Mouse (Mus musculus): ENCODE data around the gene Haao. TPM values are rescaled to one million over a fixed set of nuclear protein-coding genes. Genes with fewer than 3 reads are reported as not detected.

Haao gene
- total RNA-seq, 2 experiments from 2014 or later: 52.6 to 62.7 TPM

DNA sequence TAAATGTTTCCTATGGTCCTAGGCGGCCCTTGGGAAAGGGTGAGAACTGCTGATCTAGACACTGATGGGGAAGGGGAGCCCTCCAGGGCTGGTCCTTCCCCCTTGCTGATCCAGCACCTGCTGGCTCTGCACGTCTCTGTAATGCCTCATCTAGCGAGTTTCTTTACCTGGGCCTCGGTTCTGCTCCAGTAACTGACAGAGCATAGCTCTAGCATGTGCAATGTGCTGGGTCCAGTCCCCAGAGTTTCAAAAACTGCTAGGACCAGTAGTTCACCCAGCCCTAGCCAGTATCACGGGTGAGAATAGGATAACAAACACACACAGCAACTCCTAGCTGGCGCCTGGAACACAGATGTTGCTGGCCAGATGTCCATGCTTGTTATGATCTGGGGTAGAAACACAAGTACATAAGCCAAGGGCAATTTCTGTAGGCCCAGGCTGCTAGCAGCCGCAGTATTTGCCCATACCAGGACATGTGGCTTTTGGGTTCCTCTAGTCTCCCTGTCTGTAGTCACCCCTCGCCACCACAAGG, 10.0 kb downstream of the Haao start:
- ATAC-seq (ENCODE audit: poor library complexity, severe bottlenecking): no peak

DNA sequence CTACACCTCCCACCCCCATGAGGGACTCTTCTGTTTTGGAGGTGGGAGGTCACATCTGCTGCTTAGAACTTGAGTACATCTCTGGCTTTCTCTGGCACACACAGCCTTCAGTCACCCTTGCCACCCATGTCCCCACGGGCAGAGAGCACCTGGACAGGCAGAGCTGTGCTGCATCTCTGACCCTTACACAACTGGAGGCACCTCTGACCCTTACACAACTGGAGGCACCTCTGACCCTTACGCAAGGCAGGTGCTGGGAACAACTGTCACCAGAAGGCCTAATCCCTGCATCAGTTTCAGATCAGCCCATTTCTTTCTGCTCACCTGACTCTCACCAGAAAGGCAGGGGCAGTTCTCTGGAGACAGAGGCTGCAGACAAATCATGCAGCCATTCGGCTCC, 11.7 kb downstream of the Haao start:
- ATAC-seq (ENCODE audit: poor library complexity, severe bottlenecking): no peak

DNA sequence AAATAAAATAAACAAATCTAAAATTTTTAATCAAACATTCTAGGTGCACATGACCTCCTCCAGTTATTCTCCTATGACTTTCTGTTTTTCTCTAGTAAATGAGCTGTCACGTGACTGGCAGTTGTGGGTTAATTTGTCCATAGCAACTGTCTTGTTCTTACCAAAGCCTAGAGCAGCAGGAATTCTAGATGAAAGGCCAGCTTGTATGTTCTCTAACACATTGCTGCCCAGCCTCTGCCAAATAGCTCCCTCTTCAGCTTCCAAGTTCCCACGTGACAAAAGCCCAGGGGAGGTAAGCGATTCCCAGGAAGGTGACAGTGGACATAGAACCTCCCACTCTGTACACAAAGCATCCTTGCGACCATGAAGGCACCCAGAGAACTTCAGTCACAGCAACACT, 13.6 kb downstream of the Haao start:
- ATAC-seq (ENCODE audit: poor library complexity, severe bottlenecking): no peak

DNA sequence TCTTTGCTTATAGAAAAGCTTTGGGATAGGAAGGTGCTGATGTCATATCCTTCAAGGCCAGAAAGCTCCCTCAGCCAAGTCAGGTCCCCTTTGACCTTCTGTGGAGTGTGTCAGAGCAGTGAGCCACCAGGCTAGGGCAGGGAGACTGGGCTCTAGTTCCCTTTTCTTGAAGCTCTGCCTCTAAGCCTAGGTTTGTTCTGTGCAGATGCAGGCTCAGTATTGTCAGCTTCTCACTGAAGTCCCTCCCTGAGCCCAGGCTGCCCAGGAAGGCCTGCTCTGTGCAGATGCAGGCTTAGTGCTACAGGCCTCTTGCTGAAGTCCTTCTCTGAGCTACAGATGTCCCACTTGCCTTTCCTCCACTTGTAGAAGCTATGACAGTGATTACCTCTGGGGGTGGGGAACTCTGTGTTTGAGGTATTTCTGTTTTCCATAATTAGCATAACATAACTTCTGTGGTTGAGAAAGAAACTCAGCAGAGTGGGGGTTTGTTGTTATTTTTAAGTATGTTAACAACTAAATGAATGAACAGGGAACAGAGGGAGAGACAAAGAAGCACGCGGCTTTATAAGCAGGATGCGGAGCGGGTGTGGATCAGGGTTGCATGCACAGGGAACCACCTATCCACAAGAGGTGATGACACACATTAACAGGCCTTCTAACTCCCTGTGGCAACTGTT, 17.0 kb downstream of the Haao start:
- ATAC-seq (ENCODE audit: poor library complexity, severe bottlenecking): peak; percentile 77

DNA sequence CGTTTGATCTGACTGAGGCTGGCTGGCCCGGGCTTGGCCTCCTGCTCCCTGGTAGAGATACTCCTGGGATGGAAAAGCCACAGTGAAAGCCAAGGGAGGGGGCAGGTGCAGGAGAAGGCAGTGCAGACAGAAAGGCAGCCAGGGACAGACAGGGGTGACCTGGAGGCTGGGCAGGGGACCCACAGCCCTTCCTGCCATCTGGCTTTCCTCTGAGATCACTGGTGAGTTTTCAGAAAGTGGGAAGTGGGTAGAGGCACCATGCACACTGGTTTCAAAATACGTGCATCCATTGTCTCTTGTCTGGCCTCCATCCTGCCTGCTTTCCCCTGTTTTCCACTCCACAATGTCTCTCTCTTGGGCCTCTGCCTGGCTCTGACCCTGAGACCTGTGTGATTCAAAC, 18.4 kb downstream of the Haao start:
- ATAC-seq (ENCODE audit: poor library complexity, severe bottlenecking): peak; percentile 47

DNA sequence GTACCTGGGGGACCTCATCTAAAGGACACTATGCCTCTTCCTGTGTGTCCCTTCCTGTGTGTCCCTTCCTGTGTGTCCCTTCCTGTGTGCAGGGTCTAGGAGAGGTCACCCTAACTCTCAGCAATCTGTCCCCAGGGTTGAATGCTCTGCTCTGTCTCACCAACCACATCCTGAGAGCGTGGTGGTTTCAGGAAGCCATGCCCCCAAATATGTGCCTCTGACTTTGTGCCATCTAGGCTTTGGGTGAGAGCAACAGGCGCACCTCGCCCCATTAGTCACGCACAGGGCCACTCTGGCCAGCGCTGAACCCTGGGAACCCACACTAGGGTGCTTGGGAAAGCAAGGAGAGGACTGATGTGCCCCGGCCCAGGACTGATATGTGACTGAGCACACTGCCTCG, 23.9 kb downstream of the Haao start:
- peak; percentile 61 for ATAC-seq (ENCODE audit: poor library complexity, severe bottlenecking)

DNA sequence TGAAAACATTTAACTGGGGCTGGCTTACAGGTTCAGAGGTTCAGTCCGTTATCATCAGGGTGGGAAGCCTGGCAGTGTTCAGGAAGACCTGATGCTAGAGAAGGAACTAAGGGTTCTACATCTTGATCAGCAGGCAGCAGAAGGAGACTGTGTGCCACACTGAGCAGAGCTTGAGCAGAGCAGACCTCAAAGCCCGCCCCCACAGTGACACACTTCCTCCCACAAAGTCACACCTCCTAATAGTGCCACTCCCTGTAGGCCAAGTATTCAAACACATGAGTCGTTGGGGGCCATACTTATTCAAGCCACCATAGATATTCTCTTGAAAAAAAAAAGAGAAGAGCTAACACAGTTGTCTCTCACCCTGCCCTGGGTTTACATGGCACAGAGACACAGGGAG, 25.9 kb downstream of the Haao start:
- ATAC-seq (ENCODE audit: poor library complexity, severe bottlenecking): no peak

DNA sequence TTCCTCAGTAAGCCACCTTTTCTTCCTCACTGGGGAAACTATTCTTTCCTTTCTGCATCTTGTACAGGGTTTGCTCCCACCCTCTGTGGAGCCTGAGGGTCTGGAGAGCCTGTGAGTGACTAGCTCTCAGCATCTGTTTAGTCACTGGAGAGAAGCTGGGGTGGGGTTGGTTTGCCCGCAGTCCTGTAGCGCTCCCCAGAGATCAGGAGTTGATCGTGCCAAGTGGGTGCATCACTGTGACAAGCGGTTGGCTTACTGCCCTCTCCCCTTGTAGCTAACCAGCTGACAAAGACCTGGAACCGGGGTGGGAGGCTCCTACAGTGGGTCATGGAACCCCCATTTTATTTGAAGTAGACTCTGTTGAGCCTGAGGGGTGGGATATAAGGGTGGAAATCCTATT, 27.1 kb downstream of the Haao start:
- no peak for ATAC-seq (ENCODE audit: poor library complexity, severe bottlenecking)

DNA sequence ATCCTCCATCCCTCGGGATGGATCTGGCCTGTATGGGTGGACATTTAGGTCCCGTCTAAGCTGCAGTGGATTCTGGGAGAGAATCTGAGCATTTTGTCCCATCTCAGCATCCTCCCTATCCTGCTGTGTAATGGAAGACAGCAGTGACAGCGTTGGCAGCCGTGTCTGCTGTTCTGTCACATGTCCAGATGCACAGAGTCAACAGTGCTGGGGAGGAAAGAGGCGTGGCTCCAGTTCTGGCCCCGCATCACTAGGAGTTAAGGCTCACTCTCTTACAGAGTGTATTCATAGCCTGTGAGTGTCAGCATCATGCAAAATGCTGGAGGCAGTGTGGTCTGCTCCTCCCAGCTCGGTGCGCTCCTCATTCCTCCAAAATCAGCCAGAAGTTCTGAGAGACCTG, 28.3 kb downstream of the Haao start:
- no peak for ATAC-seq (ENCODE audit: poor library complexity, severe bottlenecking)

DNA sequence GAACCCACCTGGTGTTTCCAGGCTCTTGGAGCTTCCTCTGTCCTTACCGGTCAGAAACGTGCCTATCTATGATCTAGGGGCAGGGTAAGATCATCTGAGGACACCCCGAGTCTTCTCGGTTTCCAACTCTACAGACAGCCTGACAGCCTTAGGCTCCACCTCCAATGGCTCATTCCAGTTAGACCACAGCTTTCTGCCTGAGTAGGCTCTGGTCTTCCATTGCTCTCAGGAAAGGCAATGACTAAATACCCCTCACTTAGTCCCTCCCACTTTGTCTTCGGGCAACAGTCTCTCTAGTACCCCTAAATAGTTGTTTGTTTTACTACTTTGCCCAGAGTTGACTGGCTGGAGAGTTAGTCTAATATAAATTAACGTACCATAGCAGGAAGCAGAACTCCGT, 30.8 kb downstream of the Haao start:
- ATAC-seq (ENCODE audit: poor library complexity, severe bottlenecking): no peak

DNA sequence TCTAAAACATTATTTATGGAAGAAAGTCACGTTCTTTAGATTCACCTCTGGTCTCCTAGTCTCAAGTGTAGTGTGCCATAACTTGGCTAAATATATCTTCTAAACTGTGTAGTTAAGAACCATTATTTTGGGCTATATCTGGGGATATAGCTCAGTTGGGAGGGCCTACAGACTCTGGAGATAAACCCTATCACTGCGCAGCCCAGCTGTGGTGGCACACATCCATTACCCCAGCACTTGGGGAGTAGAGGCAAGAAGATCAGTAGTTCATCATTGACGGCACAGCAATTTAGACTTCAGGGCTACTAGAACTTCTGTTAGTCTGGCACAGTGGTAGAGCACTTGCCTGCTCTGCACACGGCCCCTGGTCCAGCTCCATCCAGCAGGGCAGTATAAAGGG, 34.7 kb downstream of the Haao start:
- ATAC-seq (ENCODE audit: poor library complexity, severe bottlenecking): no peak

DNA sequence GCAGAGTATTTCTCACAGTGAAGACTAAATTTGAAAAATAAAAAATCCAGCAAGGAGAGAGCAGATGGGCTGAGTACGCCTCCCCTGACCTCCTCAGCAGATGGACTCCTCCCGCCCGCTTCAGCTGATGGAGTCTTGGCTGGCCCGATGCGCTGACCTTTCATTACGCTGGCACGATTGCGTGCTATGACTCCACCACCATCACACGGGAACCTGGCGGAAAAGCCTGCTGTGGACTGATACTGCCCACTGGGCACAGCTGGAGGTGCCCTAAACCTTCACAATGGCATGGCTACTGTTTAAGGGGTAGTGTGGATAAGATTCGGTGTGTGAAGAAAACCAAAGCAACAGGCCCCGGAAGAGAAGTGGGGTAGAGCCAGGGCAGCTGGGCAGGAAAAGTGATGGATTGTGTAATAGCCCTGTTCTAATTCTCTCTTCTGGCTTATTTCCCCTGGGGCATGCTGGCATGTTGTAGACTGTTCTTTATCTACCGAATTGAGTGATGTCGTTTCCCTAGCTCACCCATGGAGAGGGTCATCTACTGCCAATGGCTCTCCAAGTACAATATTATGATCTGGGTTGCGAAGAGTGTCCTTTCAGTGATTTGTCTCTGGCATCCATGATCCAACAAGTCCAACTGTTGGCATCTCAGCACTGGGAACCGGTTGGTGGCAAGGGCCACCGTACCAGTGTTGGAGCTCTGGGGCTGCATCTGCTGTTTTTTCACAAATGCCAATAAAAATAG, 35.4 kb downstream of the Haao start:
- peak; percentile 44 for ATAC-seq (ENCODE audit: poor library complexity, severe bottlenecking)

DNA sequence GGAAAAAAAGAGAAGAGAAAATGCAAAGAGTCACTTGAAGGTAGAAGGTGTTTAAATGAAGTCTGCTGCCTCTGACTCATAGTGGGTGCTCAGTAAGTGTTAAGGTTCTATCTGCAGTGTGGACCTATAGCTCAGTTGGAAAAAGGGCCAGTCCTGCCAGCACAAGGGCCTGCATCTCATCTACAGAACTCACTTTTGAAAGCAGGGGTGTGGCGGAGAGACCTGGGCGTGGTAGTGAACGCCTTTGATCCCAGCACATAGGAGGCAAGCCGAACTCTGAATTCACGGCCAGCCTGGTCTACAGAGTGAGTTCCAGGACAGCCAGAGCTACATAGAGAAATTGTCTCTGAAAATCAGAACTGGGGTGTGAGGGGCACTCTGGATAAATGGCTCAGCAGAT, 37.5 kb downstream of the Haao start:
- ATAC-seq (ENCODE audit: poor library complexity, severe bottlenecking): no peak

DNA sequence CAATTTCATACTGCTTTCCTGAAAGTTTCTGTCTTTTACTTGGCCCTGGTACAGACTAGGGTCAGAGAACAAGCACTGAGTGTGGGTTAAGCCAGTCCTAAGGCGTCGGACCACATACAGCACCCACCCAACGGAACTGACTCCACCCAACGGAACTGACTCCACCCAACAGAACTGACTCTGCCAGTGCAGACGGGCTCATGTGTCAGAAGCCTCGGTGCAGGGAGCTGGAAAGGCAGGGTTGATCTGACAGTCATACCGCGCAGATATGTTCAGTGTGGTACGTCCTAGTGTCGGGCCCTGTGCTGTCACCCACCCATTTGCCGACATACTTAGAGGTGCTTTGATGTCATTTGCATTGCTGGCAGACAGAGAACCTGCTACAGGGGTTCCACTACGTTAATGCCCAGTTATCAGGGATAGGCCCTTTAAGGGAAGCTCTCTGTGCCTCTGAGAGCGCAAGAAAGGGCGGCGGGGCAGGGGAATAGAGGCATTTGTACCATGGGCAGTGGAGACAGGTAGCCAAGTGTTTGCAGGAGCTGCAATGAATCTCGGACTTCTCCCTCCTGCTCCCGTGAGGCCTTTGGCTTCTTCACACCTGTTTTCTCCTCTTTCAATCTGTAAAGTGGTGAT, 38.5 kb downstream of the Haao start:
- ATAC-seq (ENCODE audit: poor library complexity, severe bottlenecking): peak; percentile 67

DNA sequence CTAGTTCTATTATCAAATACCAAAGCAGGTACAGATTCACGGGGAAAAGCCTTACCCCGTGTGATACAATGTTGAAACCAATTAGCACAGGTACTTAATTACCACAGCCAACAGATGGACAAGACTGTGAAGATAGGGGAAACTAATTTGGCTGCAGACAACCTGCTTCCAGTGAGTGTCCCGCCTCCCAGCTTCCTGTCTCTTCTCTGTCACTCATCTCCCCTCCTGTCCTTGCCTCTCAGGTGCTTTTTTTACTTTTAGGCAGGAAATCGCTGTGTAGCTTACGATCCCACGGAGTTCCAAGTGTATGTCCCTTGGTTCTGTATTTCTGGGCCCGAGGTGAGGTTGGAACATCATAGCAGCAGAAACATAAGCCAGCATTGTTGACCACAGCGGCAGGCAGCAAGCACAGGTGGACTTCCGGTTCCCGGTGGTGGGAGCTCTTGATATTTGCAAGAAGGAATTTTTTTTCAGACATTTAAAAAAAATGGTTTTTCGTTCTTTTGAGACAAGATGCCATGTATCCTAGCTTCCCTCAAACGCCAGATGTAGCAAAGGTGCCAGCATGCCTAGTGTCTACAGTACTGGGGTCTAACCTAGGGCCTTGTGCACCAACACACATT, 39.2 kb downstream of the Haao start:
- ATAC-seq (ENCODE audit: poor library complexity, severe bottlenecking): no peak

DNA sequence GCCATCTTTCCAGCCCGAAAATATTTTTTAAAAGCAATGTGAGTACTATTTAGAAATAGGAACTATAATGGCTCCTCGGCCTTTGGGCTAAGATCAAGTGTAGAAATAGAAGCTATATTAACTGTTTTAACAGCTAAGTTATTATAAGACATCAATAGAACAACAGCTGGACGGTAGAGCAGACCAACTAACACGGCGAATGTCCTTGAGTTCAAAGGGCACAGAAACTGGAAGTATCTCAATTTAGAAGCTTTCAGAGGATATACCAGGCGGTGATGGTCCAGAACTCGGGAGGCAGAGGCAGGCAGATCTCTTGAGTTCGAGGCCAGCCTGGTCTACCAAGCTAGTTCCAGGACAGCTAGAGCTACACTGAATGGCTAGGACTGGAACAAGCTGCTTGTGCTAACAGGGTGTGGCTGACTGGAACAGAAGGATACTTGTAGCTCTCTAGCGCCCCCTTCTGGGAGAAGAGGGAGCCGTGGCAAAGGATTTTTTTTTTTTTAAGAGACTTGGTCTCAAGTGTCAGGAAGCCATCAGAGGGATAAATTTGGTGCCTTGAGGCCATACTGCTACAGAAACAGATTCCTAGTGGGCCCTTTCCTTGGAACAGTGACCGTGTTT, 39.9 kb downstream of the Haao start:
- ATAC-seq (ENCODE audit: poor library complexity, severe bottlenecking): peak; percentile 58

DNA sequence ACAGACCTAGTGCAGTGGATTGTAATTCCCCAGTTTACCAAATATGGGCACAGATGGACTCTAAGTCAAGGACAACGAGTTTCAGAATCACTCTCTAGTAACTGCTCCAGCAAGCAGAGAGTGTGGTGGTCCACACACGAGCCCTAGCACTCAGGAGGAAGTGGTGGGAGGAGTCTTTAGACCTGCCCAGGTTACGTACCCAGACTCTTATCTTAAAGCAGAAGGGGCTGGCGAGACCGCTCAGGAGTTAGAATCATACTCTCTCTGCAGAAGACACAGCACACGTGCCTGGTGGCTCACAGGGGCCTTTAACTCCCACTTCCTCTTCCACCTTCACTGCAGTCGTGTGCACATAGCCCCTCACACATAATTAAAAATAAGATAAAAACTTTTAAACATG, 40.4 kb downstream of the Haao start:
- ATAC-seq (ENCODE audit: poor library complexity, severe bottlenecking): peak; percentile 34

DNA sequence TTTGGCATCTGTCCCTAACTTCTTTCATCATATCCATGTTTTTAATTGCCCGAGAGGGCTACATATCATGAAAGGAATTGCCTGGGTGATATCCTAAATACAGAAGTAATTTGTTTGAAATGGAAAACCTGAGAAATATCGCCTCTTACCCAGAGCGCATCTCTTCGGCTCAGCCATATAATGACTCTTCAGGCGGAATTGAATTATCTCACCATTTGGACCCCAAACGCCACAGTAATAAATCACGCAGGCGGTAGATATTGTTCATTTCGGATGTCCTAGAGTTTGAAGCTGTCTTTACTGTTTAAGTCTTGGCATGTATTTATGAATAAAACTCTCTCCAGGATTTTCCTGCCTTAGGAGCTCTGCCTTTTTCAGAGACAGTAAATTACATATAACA, 42.7 kb downstream of the Haao start:
- no peak for ATAC-seq (ENCODE audit: poor library complexity, severe bottlenecking)

DNA sequence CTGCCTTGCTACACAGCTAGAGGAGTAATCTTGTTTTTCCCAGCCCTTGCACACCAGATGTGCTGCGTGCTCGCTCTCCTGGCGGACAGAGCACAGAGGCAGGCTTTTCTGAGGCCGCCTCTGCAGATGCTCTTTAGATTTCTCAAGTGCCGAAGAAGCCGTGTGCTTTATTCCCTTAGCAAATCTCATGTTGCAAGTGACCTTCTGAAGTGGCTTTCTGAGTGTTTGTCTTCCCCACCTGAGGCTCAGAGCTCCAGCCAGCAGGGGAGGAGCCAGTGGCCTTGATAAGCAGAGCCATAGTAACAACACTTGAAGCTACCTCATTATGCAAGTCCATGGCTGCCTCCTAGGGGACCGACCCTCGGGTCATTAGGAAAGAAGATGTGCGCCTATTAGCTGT, 43.8 kb downstream of the Haao start:
- ATAC-seq (ENCODE audit: poor library complexity, severe bottlenecking): no peak

DNA sequence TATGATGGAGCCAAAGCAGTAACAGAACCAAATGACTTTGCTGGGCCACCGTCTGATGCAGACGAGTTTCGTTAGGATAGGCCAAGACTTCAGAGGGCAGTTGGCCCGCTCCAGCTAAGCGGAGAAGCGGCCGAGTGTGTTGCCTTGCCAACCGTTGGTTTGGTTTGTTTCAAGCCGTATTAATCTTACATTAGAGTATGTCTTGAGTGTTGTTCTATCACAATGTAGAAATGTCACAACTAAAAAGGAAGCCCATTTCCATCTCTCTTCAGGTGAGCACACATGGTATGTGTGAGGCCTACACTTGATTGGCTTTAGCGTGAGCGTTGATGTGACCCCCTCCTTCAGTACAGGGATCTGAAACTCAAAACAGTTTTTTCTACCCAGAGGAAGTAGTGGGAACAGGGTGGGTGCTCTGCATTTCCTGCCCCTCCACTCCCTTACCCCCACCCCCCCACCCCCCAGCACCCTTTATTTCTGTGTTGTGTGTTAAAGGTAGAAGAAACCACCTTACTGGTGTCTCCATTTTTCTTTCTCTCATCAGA, 48.2 kb downstream of the Haao start:
- peak; percentile 51; the same call in 1 of the 2 replicates for ATAC-seq (ENCODE audit: poor library complexity, severe bottlenecking)

DNA sequence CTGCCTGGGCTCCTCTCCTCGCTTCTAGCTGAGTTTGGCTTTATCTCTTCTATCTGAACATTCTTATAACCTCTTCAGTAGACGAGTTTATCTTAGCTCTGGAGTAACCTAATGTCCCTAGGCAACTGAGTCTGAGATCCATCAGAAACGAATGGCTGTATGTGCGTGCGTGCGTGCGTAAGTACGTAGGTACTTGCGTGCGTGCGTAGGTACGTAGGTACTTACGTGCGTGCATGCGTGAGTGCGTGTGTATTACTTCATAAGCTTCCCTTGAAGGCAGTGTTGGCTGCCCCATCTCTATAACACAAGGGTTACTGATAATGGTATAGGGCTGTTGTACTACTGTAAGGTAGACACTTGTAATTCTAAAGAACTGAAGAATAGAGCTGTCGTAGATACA, 52.6 kb downstream of the Haao start:
- ATAC-seq (ENCODE audit: poor library complexity, severe bottlenecking): no peak

Data from megakaryocyte, adult 5-6 weeks (primary cell).